Mouse (Mus musculus) cortical plate, adult 2 months (tissue): Measurements from ENCODE around the gene Slc12a1.

Source experiments
- CTCF ChIP-seq: fragments of 200-500 bp; IDR thresholded peaks from 2 replicates; pipeline ENCODE4 v1.5.1; 2011; ENCODE audit warnings: mild to moderate bottlenecking, control low read depth, low read length; ENCODE audit not compliant: insufficient read depth; ENCODE audit errors: extremely low read depth
- POLR2A ChIP-seq: fragments of 200-500 bp; IDR thresholded peaks from 2 replicates; pipeline ENCODE4 v1.6.1; 2011; ENCODE audit warnings: mild to moderate bottlenecking, low read length, control low read depth; ENCODE audit not compliant: insufficient read depth; ENCODE audit errors: extremely low read depth

- TF ChIP-seq CTCF (no peak), POLR2A (no peak)
Observed at GRCm38 (mm10) chr2:125192905-125193304, 40.6 kb downstream of the Slc12a1 start.
